Mouse (Mus musculus) thymus, adult 18-20 months (tissue): ENCODE results near the gene Ctrb1.

ENCODE experiments used
- DNase-seq, 2 experiments: peaks; one replicate each; pipeline ENCODE4 v3.0.0; 2022; ENCODE audit warnings: mixed read lengths in 2 of 2

Gene Ctrb1

GRCm38 (mm10) chr8:111716603-111717487 lies 26.0 kb upstream of the Ctrb1 start:
- DNase-seq: no peak

- DNase-seq: no peak
These were observed 24.7 kb upstream of the Ctrb1 start for GRCm38 (mm10) chr8:111715514-111715913.

GRCm38 (mm10) chr8:111714295-111714694 lies 23.5 kb upstream of the Ctrb1 start:
- no peak for DNase-seq

- no peak for DNase-seq
These were observed 23.0 kb upstream of the Ctrb1 start for GRCm38 (mm10) chr8:111713817-111714216.

- no peak for DNase-seq
These were observed 22.5 kb upstream of the Ctrb1 start for GRCm38 (mm10) chr8:111713291-111713690.

- no peak for DNase-seq
These were observed 21.8 kb upstream of the Ctrb1 start for GRCm38 (mm10) chr8:111712588-111712987.

- no peak for DNase-seq
These were observed 21.3 kb upstream of the Ctrb1 start for GRCm38 (mm10) chr8:111712135-111712534.

GRCm38 (mm10) chr8:111710777-111711485 lies 20.1 kb upstream of the Ctrb1 start:
- DNase-seq: no peak

GRCm38 (mm10) chr8:111709223-111709622 lies 18.4 kb upstream of the Ctrb1 start:
- no peak for DNase-seq

GRCm38 (mm10) chr8:111708265-111708664 lies 17.5 kb upstream of the Ctrb1 start:
- no peak for DNase-seq

- no peak for DNase-seq
These were observed 14.9 kb upstream of the Ctrb1 start for GRCm38 (mm10) chr8:111705699-111706098.

GRCm38 (mm10) chr8:111705222-111705621 lies 14.4 kb upstream of the Ctrb1 start:
- no peak for DNase-seq

GRCm38 (mm10) chr8:111704585-111704984 lies 13.8 kb upstream of the Ctrb1 start:
- DNase-seq: no peak

- DNase-seq: no peak
These were observed 10.6 kb upstream of the Ctrb1 start for GRCm38 (mm10) chr8:111701380-111701779.

GRCm38 (mm10) chr8:111700740-111701139 lies 9.9 kb upstream of the Ctrb1 start:
- DNase-seq: no peak

GRCm38 (mm10) chr8:111700201-111700600 lies 9.4 kb upstream of the Ctrb1 start:
- DNase-seq: no peak

GRCm38 (mm10) chr8:111699035-111699434 lies 8.2 kb upstream of the Ctrb1 start:
- no peak for DNase-seq

GRCm38 (mm10) chr8:111697655-111698054 lies 6.8 kb upstream of the Ctrb1 start:
- DNase-seq: no peak

- no peak for DNase-seq
These were observed 4.6 kb upstream of the Ctrb1 start for GRCm38 (mm10) chr8:111695441-111695840.

- DNase-seq: no peak
These were observed 2.5 kb upstream of the Ctrb1 start for GRCm38 (mm10) chr8:111693261-111693741.

GRCm38 (mm10) chr8:111686881-111687280 lies 3.9 kb downstream of the Ctrb1 start:
- no peak for DNase-seq

GRCm38 (mm10) chr8:111682521-111682920 lies 8.3 kb downstream of the Ctrb1 start:
- no peak for DNase-seq

GRCm38 (mm10) chr8:111681153-111681552 lies 9.7 kb downstream of the Ctrb1 start:
- no peak for DNase-seq
